Mouse (Mus musculus) gastrocnemius, adult 18-20 months (tissue): Measurements from ENCODE around the gene Cfap65. TPM values are rescaled to one million over a fixed set of nuclear protein-coding genes. Genes with fewer than 3 reads are reported as not detected.

Experiments
- DNase-seq: peaks from one replicate; pipeline ENCODE4 v3.0.0; 2021; ENCODE audit warnings: low spot score
- microRNA-seq: library from miRNA; unstranded; fragments of <30 nt; microRNA quantifications from one replicate; pipeline ENCODE4 v1.2.0, GENCODE M21; 2021
- total RNA-seq, 2 experiments: library from RNA; stranded (reverse); gene quantifications; 2 replicates each; pipeline ENCODE4 v1.2.3; 2021

Gene Cfap65
- total RNA-seq, 2 experiments from 2014 or later, result not detected

DNA sequence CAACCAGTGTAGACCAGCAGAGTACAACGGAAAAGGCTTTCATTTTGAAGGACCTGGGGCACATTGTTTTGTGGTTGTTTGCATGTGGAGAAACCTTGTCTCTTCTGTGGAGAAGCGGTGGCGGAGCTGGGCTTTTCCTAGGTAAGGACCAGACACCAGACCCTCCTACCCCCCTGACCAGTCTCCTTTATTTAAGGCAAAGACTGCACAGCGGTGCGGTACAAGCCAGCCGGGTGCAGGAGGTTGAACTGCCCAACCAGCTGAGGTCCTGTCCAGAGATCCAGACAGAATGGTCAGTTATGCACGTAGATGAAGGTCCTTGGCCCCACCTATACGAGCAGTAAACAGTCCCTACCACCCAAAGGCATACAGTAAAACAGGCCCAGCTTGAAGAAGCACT lies 52.6 kb downstream of the Cfap65 start:
- DNase-seq, result no peak

DNA sequence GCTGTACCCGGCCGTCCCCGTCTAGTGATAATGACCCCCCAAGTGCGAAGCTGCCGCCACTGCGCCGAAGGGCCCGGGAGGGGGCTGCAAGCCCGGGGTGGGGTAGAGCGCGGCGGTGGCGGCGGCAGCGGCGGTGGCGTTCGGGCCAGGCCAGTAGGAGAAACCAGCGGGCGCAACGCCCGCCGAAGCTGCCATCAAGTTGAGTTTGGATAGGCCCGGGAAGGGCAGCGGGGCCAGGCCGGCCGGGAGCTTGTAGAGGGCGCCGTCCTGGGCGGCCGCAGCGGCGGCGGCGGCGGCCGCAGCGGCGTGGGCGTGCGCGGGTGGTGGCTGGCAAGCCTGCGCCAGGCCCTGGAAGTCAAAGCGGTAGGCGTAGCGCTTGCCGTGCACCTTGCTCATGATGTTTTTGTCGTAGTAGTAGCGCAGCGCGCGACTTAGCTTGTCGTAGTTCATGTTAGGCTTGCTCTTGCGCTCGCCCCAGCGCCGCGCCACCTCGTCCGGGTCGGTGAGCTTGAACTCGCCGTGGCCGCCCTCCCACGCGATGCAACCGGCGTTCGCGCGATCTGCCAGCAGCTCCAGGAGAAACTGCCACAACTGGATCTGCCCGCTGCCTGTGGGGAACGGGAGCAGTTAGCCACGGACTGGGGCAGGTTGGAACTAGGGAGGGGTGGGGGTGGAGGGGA lies 53.2 kb downstream of the Cfap65 start:
- no peak for DNase-seq

DNA sequence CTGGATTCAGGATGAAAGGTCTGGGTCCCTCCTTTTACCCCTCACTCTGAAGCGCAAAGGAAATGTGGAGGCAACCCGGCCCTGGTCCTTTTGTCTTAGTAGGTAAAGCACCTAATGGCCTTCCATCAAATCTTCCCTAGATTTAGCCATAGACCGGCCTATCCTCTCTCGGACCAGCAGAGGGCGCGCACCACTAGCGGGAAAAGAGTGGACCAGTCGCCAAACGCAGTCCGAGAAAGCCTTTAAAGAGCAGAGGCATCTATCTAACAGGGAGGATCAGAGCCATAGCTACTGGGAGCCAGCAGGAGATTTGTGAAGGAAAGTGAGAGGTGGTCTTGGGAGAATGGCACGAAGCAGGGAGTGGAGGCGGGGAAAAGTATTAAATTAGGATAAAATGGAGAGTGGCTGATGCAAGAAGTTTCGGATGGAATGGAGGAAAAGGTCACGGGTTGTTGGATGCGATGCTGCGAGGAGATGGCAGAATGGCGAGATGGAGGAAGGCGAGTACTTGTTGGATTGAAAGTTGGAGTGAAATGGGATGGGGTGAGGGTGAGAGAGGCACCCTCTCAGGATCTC lies 54.5 kb downstream of the Cfap65 start:
- peak; percentile 59 for DNase-seq

DNA sequence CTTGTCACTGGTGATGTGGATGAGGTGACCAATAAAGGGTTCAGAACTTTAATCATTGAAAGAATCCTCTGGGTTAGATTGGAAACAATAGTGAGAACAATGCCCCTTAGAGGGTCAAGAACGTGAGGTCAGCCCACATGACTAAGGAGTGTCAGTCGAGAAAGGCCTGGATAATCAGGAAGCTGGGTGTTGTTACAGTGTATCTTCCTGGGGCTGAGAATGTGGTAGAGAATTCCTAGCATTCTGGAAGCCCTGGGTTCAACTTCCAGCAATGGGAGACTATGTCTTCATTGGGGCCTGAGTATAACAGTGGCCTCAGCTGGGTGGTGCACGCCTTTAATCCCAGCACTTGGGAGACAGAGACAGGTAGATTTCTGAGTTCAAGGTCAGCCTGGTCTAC lies 58.2 kb downstream of the Cfap65 start:
- DNase-seq, result no peak

DNA sequence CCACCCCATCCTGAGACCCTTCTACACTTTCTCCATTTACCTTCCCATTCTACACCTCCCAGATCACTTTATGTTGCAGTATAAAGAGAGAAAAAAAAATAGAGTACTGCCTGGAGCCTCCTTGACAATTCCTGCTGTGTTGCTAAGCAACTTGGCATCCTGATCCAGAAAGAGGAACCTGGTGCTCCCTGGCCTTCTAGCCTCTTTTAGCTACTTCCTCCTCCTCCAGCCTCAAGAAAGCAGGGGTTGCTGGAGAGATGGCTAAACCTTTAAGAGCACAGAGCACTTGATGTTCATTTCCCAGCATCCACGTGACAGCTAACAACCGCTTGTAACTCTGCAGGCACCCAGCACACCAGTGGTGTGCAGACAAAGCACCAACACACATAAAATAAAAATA lies 63.2 kb downstream of the Cfap65 start:
- no peak for DNase-seq

DNA sequence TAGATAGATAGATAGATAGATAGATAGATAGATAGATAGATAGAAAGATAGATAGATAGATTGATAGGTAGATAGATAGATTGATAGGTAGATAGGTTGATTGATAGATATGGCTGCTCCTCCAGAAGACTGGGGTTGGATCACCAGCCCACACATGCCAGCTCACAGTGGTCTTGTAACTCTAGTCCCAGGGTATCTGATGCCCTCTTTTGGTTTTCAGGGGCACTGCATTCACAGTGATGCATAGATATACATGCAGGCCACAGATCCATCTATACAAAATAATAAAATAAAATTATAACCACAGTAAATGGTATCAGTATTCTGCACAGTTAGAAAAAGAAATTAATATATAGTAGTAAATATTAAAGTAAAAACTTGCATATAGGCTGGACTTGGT lies 73.6 kb downstream of the Cfap65 start:
- DNase-seq, result no peak

DNA sequence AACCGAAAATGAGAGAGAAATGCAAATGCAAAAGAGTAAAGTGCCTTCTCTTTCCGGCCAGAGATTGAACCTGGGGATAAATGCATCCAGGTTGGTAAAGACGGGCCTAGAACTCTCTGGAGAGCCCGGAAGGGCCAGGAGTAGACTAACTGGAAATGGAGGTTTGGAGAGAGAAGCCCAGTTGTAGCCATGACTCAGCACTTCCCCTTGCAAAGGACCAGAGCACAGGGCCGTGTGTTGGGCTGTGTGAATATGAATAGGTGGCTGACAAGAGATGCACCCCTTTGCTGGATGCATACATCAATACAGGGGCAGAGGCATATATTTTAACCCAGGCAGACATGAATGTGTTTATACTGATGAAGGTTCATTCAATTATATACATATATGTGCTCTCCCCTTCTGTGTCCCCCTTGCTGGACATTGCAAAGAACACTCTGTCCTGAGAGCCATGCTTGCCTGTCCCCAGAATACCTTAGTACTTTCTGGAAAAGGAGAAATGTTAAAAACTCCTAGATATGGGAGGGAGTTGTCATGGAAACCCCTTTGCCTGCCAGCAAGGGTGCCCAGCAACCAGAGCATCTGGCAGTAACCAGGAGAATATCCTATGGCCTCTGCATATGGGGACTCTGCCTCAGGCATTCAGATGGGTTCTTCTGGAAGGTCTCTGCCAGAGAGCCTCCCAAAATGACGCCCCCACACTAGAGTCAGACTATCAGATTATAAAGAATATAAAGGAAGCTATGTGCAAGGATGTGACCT lies 76.0 kb downstream of the Cfap65 start:
- no peak for DNase-seq

DNA sequence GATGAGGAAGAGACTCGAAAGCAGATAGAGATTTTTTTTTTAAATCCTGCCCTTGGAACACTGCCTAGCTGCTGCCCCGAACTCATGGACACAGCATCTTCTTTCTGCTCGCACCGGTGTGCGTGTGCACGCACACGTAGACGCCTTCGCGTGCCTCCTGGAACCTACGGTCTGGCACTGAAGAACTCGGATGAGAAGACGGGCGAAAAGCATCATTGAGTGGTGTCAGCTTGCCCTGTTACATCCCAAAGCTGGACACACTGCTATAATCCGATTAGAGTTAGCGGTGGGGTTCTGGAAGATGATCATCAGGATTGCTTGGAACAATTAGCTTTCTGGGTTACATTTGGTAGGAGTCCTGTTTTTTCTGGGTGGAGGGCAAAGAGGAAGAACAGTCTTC lies 76.6 kb downstream of the Cfap65 start:
- no peak for DNase-seq

DNA sequence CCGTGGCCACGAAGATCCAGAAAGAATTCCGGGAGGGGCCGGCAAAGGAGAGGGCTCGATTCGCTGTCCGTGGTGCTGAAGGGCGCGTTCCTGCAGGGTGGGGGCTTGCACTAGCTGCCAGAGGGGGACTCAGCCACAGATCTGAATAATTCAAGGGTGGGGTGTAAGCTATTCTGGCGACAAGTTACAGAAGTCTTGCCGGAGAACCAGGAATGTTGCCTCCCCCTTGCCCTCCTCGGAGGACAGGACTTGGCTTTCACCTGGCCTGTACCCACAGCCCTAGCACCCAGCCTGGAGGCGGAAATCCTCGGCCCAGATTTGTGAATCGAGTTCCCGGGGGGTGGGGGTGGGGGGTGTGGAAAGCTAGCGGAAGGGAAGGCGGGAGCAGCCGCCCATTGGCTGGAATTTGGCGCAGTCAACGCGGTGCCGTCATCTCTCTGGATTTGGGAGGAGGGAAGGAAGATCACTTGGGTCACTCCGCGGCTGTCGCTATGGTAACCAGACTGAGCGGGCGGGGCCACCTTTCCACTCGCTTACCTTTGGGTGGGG lies 77.2 kb downstream of the Cfap65 start:
- DNase-seq, result peak; percentile 38

DNA sequence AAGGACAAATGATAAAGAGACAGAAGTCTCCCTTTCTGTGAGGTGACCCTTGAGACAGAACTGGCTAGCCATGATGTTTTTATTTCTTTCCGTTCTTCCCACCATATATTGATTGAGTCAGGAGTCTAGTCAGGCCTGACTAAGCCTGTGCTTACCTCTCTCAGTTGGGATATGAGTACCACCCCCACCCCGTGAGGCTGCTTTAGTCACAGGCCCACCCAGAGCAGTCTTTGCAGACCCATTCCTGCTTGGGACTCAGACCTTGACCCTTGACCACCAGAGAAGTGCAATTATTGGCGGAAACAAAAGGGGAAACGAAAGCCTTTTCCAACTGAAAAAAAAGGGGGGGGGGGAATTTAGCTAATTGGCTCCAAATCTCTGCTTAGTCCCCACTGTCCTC lies 77.7 kb downstream of the Cfap65 start:
- DNase-seq, result no peak

DNA sequence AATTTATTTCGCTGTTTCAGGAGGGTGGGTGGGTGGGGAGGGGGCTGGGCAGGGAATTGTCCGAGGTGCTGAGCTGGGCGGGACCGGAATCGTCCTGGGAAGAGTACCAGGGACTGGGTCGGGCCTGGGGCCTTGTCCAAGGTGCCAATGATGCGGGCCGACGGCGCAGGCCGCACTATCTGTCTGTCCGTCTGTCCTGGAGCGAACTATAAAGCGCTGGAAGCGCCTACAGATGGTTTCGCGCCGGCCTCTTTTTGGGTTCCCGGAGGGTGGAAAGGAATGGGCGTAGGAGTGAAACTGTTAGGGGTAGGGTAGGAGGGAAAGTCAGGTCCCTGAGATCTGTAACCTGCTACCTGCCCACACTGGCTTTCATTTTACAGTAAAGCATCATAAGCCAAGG lies 78.2 kb downstream of the Cfap65 start:
- no peak for DNase-seq

DNA sequence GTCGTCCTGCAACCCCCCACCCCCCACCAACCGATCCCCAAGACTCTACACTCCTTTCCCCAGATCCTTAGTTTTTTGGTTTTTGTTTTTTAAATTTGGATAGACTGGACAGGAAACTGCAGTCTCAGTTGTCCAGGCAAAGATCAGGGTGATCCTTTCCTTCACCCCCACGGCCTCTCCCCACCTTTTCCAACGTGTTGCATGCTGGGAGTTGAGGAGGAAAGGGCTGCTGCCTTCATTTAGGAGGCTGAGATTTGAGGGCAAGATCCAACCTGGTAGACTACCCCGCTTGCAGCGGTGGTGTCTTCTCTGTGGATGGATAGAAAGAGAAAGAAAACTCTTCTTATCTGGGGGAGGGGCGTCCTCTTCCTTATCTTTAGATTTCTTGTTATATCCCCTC lies 78.6 kb downstream of the Cfap65 start:
- DNase-seq, result no peak

DNA sequence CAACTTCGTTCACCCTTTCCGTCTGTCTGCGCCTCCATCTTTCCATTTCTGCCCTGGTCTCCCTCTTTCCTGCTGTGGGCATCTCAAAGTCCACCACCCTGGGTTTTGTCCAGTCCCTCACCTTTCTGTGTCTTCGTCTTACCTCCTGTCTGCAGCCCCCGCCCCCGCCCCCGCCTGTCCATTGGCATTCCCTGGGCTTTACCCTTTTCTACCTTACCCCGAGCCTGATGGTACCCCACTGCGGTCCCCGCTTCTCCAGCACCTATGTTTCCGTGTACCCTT lies 79.0 kb downstream of the Cfap65 start:
- DNase-seq, result no peak

DNA sequence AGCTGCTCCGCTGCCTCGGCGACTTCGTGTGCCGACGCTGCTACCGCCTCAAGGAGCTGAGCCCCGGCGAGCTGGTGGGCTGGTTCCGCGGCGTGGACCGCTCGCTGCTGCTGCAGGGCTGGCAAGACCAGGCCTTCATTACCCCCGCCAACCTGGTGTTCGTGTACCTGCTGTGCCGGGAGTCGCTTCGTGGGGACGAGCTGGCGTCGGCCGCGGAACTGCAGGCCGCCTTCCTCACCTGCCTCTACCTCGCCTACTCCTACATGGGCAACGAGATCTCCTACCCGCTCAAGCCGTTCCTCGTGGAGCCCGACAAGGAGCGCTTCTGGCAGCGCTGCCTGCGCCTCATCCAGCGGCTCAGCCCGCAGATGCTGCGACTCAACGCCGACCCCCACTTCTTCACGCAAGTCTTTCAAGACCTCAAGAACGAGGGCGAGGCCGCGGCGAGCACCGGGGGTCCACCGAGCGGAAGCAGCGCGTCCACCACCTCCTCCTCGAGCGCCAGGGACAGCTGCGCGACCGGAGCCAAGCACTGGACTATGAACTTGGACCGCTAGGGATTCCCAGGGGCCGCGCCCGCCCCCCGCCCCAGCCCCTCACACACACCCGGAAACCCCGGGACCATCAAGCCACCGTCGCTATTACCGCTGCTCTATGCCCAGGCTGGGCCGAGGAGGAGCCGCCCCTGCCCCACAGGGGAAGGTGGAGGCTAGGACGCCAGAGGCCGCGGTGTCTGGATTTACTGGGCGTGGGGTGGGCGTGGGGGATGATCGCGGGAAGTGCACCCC lies 79.6 kb downstream of the Cfap65 start:
- DNase-seq, result no peak

DNA sequence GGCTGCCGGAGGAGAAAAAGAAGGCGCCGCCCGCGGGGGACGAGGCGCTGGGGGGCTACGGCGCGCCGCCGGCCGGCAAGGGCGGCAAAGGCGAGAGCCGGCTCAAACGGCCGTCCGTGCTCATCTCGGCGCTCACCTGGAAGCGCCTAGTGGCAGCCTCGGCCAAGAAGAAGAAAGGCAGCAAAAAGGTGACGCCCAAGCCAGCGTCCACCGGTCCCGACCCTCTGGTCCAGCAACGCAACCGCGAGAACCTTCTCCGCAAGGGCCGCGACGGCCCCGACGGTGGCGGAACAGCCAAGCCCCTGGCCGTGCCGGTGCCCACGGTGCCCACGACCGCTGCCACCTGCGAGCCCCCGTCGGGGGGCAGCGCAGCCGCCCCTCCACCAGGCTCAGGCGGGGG lies 80.2 kb downstream of the Cfap65 start:
- DNase-seq, result no peak

DNA sequence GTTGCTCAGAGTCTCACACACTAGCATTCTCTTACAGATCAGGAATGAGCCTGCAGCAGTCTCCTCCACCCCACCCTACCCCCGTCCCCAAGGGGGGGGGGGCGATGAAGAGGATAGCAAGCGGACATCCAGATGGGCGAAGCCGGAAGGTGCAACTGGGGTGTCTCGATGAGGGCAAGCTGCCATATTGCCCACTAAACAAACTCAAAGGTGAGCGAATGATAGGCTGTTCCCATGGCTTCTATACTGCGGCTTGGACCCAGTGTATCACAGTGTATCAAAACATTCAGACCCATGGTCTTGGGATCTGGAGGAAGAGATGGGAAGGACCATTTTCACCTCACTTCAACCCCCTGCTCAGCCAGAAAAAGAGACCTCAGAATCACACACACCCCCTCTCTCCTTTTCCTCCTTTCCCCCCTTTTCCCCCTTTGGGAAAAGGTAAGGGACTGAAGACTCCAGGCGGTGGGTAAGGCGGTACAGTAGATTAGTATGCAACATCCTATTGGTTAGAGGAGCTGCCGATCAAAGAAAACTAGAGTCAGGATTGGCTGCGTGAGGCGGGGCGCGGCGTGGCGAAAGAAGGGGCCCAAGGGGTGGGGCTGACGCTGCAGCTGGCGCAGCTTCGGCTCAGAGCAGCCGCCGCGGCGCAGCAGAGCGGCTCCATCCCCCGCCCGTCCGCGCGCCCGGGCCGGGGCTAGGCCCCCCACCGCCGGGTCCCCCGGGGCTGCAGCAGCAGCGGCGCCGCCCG lies 80.9 kb downstream of the Cfap65 start, which contains the start of gene Cdk5r2:
TSS of gene Cdk5r2 (plus strand) at position 629 of the 751 bp plus-strand sequence.
- peak; percentile 88 for DNase-seq

Small RNA genes within 50 kb of the gene (microRNA-seq; reads per million reads assigned to microRNA genes)
- 13.6 reads per million, percentile 30 among the genes with 10 or more reads in this experiment for gene Mir375

Other genes starting within 250 kb of the Cfap65 start
- 10 to 100 TPM; 55.7 to 57.8 TPM for gene Cyp27a1, start 222.0 kb downstream of the Cfap65 start, total RNA-seq
- 100 to 1,000 TPM in 1 of 2 experiments, 10 to 100 TPM in 1; 75.0 to 102 TPM for gene Prkag3, start 186.4 kb downstream of the Cfap65 start, total RNA-seq
- under 1 TPM; 0.45 to 0.50 TPM for gene Wnt6, start 163.7 kb downstream of the Cfap65 start, total RNA-seq
- gene Wnt10a, start 144.1 kb downstream of the Cfap65 start, total RNA-seq, result under 1 TPM; 0.11 to 0.14 TPM
- not detected for gene Cdk5r2, start 80.7 kb downstream of the Cfap65 start, total RNA-seq
- gene Fev, start 50.2 kb downstream of the Cfap65 start, total RNA-seq, result not detected
- not detected for gene Cryba2, start 42.5 kb downstream of the Cfap65 start, total RNA-seq
- under 1 TPM; 0.16 to 0.26 TPM for gene Ihh, start 16.1 kb upstream of the Cfap65 start, total RNA-seq
- 1 to 10 TPM; 4.9 to 5.3 TPM for gene Nhej1, start 189.6 kb upstream of the Cfap65 start, total RNA-seq
- under 1 TPM; 0.14 TPM for gene Slc23a3, start 198.3 kb upstream of the Cfap65 start, total RNA-seq
- 10 to 100 TPM; 15.7 to 16.4 TPM for gene Cnppd1, start 207.1 kb upstream of the Cfap65 start, total RNA-seq
- gene Retreg2, start 207.2 kb upstream of the Cfap65 start, total RNA-seq, result 10 to 100 TPM in 1 of 2 experiments, 1 to 10 TPM in 1; 8.8 to 10.0 TPM
- 10 to 100 TPM; 13.7 to 16.2 TPM for gene Zfand2b, start 233.0 kb upstream of the Cfap65 start, total RNA-seq
- 10 to 100 TPM; 15.4 to 17.6 TPM for gene Abcb6, start 244.8 kb upstream of the Cfap65 start, total RNA-seq